Mouse (Mus musculus) brain, embryonic 14.5 days (tissue): ENCODE results near the gene Prrg4. TPM values are rescaled to one million over a fixed set of nuclear protein-coding genes. Genes with fewer than 3 reads are reported as not detected.
"Not testable (repeated sequence)": the region's sequence is repeated elsewhere in the genome, so short reads cannot be mapped to it uniquely, and the experiment has no call there.

Experiments
- DNase-seq: peaks from one replicate; pipeline ENCODE4 v3.0.0-alpha.2; 2011; ENCODE audit warnings: low read depth
- CTCF ChIP-seq: fragments of 200-500 bp; IDR thresholded peaks from 2 replicates; pipeline ENCODE4 v1.5.1; 2012; ENCODE audit warnings: inconsistent platforms, mild to moderate bottlenecking, moderate library complexity, borderline replicate concordance; ENCODE audit not compliant: insufficient read depth, insufficient read length; ENCODE audit errors: extremely low read depth
- POLR2A ChIP-seq: fragments of 200-500 bp; IDR thresholded peaks from 2 replicates; pipeline ENCODE4 v1.6.1; 2012; ENCODE audit warnings: mild to moderate bottlenecking, inconsistent platforms, borderline replicate concordance; ENCODE audit not compliant: poor library complexity, insufficient read depth, insufficient read length, severe bottlenecking; ENCODE audit errors: extremely low read depth
- polyA plus RNA-seq: library from polyadenylated mRNA; depleted of rRNA; stranded (reverse); fragments of >200 nt; gene quantifications from 2 replicates; pipeline ENCODE4 v1.2.3, GENCODE M21; 2012

Prrg4 gene
- polyA plus RNA-seq, 1 experiment, result 0.55 TPM

DNA sequence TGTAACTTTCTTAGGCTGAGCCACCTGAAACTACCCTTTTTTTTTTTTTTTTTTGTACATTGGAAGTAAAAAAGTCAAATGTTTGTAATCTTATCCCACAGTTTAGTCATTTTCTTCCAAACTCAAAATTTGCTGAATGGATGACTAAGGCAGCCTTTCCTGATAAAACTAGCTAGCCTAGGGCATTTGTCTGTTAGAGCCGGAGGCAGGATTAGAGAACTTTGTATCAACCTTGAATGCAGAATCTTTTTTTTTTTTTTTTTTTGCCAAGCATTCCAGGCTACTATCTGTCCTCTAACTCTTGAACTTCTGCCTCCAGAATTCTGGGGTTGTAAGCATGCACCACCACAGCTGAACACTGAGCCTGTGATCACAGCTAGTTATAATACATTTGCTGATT is 5.2 kb upstream of the Prrg4 start:
- TF ChIP-seq POLR2A (no peak), CTCF (no peak)
- DNase-seq, result no peak

DNA sequence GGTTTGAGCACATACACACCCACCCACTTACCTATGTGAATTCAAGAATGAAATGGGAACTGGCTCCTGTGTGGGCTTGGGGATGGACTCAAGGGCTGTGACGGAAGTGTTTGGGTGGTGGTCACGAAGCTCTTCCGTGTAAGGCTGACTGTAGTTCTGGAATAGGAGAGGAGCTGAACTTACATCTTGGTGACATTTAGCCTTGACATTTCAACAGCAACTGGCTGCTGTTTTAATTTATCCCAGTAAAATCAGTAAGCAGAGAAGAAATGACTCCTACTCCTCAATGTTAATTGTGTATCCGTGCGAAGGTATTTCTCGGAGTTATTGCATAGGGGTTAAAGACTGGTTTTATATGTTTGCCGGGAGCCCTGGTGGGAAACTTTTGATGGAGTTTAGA is 2.9 kb upstream of the Prrg4 start:
- DNase-seq, result no peak
- TF ChIP-seq POLR2A, result no peak
- TF ChIP-seq CTCF, result no peak

DNA sequence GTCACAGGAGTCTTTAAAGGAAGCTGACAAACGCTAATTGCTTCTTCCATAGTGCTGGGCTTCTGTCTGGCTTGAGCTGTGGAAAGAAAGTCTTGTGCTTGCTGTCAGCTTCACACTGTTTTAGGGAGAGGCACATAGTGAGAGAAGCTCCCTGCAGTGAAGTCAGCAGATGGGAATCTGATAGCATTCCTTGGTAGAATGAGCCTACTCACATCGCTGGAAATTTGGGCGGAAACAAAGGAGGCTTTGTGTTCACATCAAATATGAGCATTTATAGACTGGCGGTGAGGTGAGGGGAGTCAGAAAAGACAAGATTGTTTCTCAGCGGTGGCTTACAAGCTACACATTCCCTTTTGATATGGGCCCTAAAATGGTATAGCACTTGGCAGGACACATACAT is 2.0 kb upstream of the Prrg4 start:
- TF ChIP-seq CTCF, result no peak
- peak; percentile 17 for DNase-seq

DNA sequence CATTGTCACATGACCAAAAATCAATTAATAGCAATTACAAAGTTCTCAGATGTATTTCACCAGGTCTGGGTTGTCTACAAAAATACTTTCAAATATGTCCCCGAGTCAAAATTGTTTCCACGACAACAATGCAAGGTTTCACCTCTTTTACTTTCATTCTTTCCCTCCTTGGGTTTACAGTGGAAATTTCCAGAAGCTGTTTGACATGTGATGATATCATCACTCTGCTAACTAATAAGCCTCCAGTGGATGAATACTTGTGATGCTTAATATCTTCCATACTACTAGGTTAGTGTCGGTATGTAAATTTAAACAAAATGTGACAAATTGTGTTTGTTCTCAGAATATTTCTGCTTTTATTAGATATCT is 299 bp upstream of the Prrg4 start:
- TF ChIP-seq POLR2A, result no peak
- no peak for TF ChIP-seq CTCF
- no peak for DNase-seq

DNA sequence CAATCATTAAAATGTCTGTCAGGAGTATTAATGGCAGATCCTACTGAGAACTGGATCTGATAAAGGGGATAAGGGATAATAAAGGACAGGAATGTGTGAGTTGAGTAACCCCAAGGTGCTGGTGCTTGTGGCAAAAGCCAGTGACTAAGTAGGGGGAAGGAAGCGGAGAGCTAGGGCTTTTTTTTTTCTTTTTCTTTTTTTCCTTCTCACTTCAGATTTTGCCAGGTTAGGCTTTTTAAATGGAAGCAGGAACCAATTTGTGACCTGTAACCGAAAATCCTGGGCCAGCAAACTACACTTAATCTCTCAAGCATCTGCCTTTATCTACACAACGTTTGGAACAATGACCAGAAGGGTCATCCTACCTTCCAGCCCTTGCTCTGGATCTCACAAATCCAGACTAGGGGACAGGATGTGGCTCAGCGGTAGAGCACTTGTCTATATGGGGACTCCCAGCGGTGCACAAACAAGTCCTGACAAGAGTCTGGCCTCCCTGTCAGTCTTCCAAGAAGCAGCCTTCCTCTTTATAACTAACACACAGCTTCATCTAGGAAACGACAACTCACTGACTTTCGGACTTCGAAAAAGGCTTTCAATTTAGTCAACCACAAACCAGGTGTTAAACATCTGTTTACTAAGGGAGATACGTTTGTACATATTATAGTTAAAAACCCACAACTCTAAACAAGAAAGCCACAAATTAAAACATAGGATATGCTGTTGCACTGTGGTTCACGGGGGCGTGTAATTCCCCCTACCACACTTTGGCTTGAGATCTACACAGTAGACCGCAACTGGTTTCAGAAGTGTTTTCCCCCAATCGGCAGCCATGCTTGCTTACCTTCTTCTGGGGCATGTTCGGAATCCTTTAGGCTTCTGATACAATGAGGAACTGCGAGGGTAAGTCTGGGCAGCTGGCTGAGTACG is 1.2 kb downstream of the Prrg4 start:
- no peak for TF ChIP-seq POLR2A
- peak; percentile 12 for DNase-seq

DNA sequence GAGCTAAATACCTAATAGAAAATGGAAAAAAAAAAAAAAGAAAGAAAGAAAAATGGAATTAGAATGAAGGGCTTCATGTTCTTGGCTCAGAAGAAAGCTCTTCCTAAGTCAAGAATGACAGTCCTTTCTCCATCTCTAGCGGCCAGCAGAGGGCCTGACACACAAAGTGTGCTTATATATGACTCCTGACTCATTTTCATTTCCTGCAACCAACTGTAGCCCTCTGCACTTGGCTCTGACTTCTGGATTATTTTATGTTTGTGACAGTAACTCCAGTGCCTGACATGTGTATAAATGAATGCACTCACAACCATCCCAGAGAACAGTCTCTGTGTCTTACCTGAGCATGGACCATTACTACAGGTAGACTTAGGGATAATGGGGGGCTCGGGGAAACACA is 2.0 kb downstream of the Prrg4 start:
- TF ChIP-seq CTCF (peak; percentile 51; the same call in 1 of the 2 replicates), POLR2A (no peak)
- DNase-seq, result peak; percentile 50

DNA sequence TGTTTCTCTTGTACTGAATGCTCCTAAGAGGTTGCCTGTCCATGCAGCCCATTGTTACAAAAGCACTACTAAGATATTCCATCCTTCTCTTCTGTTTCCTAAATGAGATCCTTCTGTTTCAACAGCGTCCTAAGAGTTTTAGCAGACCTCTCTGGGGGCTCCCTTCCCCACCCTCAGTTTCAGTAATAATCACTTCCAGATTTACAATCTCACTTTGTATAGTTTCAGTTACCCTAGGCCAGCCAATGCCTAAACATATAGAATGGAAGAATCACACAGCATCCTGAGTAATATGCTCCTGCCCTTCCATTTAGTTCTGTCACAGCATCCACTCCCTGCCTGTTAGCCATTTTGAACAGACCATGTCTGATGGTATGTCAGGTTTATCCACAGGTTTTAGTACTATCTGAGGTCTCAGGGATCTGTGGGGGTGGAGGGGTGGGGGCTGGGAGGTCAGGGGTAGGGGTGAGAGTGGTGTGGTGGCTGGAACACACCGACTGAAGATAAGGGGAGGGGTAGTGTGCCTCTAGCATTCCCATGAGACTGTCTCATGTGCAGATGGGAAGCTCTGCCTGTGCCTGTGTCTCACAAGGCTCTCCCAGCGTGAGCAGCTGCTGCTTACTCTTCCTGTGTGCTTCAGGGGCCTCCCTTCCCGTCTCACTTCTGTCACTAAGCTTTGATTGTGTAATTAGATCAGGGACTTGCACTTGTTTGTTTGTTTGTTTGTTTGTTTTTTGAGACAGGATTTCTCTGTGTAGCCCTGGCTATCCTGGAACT is 2.9 kb downstream of the Prrg4 start:
- TF ChIP-seq POLR2A, result no peak
- TF ChIP-seq CTCF, result no peak
- peak; percentile 33 for DNase-seq

DNA sequence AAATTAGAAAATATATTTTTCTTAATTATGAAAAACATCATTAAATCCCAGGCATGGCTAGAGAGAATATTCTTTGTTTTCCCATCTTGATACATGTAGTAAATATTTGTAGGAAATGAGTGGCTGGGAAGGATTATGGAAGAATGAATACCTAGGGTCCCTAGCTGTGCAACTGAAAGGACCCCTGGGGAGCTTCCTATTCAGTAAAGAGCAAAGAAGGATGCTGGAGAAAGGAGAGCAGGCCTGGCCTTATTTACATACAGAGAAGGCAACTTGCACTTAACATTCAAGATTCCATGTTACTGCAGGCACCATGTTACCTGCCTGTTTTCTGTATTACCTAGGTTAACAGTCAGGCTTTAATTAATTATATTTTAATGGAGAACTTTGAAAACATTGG is 7.1 kb downstream of the Prrg4 start:
- no peak for DNase-seq
- TF ChIP-seq POLR2A, result no peak
- TF ChIP-seq CTCF, result no peak

DNA sequence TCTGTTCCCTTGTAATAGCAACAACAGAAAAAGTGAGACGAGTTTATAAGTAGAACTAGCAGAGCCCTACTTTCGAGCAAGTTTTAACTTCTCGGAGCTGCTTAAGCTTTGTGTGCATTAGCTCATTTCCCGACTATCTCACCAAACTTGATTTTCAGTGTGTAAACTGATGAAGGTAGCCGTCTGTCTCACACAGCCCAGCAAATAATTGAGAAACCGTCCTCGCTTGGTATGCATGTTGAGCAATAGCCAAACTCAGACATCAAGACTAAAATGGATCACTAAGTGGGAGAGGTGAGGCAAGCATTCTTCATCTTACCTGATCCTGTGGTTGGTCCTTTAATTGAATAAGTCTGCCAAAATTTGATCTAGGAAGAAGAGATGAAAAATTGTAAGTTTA is 7.9 kb downstream of the Prrg4 start:
- TF ChIP-seq CTCF (no peak), POLR2A (no peak)
- no peak for DNase-seq

DNA sequence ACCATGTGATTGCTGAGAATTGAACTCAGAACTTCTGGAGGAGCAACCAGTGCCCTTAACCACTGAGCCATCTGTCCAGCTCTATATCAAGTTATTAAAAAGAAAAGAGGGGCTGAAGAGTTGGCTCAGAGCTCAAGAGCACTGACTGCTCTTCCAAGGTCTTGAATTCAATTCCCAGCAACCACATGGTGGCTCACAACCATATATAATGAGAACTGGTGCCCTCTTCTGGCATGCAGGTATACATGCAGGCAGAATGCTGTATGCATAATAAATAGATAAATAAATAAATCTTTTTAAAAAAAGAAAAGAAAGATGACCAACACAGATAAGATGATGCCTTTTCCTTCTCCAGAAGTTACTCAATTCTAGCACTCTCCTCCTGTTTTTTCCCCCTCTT is 8.7 kb downstream of the Prrg4 start:
- no peak for DNase-seq
- TF ChIP-seq CTCF (no peak), POLR2A (no peak)

DNA sequence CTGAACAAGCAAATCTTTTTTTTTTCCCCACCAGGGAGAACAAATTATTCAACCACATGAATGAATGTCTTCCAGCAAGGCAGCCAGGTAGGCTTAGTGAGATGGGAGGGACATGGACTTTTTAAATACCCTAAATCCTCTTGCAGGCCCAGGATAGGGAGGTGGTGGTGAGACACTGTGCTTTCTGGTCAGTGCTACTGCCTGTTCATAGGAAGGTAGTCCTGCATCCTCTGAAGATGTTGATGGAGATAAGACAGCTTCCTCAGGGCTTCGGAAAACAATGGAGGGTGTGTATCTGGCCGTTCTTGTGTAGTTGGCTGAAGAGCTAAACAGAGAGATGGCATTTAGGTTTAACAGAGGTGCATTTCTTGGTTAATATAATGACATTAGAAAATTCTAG is 17.2 kb downstream of the Prrg4 start:
- TF ChIP-seq CTCF (no peak), POLR2A (no peak)
- DNase-seq, result no peak

DNA sequence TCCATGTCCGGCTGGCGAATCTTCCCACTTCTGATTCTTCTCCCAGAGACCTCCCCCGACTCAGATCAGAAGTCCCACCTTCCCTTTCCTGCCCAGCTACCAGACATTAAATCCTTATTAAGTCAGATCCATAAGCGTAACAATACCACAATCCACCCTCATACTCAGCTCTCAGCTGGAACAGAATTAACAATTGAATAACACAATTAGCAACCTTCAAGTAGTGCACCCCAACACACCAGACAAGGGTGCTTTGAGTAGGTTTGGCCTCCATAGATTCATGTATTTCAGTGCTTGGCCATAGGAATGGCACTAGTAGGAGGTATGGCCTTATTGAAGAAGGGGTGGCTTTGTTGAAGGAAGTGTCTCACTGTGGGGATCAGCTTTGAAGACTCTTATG is 23.5 kb downstream of the Prrg4 start:
- TF ChIP-seq POLR2A (no peak), CTCF (no peak)
- DNase-seq, result no peak

DNA sequence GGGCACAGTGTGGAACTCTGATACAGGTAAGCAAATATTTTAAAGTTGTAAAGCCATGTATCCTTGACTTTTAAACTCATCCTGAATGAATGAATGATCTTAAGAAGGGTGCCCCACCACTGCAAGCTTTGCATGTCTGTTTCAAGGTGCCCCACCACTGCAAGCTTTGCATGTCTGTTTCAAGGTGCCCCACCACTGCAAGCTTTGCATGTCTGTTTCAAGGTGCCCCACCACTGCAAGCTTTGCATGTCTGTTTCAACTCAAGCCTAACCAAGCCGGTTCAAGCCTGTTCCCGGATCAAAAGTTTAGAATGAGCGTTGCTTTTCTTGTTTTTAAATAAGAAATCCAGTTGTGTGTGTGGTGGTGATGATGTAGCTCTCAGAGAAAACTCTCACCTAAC is 30.9 kb downstream of the Prrg4 start:
- DNase-seq, result not testable (repeated sequence)
